Mouse (Mus musculus): ENCODE data around the gene Rnf145.
A peak's percentile ranks its signal among the peaks of the same experiment; 100 is the strongest.
"Not testable (repeated sequence)": the region's sequence is repeated elsewhere in the genome, so short reads cannot be mapped to it uniquely, and the experiment has no call there.

The Rnf145 gene

GRCm38 (mm10) chr11:44562389-44563135 lies 43.8 kb downstream of the Rnf145 start:
- DNase-seq (ENCODE audit: extremely low spot score): no peak

- no peak for DNase-seq (ENCODE audit: extremely low spot score)
These were observed 45.6 kb downstream of the Rnf145 start for GRCm38 (mm10) chr11:44564245-44564864.

DNA sequence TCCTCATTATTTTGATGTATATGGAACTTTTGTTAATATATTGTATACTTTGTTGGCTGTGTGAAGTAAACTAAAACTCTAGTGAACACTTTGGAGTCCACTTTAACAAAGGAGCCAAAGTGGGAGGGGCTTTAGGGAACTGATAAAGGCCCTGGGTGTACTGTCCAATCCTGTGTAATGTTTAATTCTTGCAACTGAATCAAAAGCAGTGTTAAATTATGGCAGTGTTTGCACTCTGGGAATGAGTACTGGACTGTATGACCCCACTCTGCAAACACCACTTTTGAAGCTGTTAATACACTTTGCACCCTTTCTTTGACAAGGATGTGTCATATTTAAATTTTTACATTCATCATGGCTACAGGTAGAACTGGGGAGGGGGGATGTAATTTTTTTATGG lies 46.2 kb downstream of the Rnf145 start:
- DNase-seq (ENCODE audit: extremely low spot score): no peak

- DNase-seq (ENCODE audit: extremely low spot score): not testable (repeated sequence)
These were observed 51.6 kb downstream of the Rnf145 start for GRCm38 (mm10) chr11:44570336-44570735.

GRCm38 (mm10) chr11:44572781-44573180 lies 54.0 kb downstream of the Rnf145 start:
- DNase-seq (ENCODE audit: extremely low spot score): no peak

DNA sequence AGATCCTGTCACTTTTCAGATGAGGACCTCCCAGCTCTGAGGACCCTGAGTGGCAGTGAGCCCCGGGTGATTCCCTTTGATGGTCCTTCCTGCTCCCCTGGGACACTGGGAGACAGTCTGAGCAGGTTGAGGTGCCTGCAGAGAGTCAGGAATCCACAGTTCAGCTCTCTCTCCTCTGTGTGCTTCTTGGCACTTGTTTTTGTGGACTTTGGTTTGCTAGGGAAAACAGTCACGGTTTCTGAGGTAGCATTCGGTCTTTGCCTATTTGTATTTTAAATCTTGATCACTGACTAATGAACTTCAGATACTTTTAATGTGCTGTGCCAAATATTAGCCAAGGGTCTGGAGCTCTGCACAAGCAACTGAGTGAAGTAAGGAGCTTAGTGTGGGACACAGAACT lies 54.6 kb downstream of the Rnf145 start:
- no peak for DNase-seq (ENCODE audit: extremely low spot score)

DNA sequence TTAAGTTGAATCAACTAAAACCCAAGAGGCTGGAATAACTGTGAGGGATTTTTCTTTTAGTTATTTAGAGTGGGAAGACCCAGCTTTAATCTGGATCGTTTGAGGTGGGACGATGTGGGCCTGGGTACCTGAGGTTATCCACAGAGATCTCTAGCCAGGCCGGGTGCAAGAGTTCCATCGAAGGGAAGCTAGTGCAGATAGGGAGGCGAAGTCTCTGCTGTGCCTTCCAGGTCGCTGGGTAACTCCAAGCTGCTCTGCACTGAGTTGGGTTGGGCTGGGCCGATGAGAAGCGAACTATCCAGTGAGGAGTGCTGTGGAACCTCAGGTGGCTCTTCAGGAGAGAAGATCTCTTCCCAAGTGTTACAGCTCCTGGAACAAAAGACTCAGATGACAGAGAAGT lies 55.6 kb downstream of the Rnf145 start:
- no peak for DNase-seq (ENCODE audit: extremely low spot score)

DNA sequence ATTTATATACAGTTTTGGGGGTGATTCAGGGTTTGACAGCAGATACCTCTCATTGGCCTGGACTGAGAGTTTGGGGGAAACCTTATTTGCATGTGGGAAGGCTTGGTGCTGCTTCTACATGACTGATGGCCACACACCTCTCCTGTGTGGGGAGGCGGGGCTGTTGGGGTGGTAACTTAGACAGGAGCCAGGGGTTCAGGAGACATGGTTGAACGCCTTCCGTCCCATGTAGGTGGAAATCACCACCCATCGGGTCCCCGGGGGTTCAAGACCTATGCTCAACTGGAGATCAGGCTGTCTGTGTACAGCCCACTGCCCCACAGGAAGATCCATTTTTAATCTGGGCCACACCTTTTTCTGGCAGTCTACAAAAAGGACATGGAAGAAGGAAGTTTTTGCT lies 56.1 kb downstream of the Rnf145 start:
- DNase-seq (ENCODE audit: extremely low spot score): no peak

GRCm38 (mm10) chr11:44577911-44578310 lies 59.1 kb downstream of the Rnf145 start:
- no peak for DNase-seq (ENCODE audit: extremely low spot score)

DNA sequence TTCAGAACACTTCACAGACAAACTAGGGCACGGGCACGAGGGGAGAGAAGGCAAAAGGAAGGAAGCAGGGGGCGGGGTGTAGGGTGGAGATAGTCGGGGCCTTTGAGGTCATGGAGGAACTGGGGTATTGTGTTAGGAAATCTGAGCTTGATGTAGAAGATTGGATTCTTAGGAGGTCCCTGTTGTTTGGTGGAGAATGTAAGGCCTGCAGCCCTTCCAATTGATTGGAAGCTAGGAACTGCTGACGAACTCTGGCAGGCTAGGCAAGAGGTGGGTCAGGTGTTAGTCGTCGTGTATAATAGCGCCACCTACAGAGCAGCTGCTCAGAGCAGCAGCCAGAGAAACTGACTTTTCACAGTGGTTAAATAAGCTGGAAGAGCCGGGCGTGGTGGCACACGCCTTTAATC lies 62.5 kb downstream of the Rnf145 start:
- peak; percentile 34 for DNase-seq (ENCODE audit: extremely low spot score)

GRCm38 (mm10) chr11:44586047-44586696 lies 67.4 kb downstream of the Rnf145 start:
- peak; percentile 78 for DNase-seq (ENCODE audit: extremely low spot score)

DNA sequence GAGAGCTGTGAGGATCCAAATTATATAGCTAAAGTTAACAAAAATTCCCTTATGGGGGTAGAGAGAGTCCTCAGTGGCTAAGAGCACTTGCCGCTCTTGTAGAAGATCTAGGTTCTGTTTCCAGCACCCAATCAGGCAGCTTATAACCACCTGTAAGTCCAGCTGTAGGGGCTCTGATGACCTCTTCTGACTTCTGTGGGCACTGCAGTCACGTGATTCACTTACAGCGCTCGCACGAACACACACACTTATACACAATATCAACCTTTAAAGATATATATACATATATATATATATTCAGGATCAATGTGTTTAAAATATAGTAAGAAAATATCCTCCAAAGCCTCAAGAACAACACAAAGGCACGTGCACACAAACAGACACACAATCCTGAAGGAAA lies 74.3 kb downstream of the Rnf145 start:
- DNase-seq (ENCODE audit: extremely low spot score): no peak

DNA sequence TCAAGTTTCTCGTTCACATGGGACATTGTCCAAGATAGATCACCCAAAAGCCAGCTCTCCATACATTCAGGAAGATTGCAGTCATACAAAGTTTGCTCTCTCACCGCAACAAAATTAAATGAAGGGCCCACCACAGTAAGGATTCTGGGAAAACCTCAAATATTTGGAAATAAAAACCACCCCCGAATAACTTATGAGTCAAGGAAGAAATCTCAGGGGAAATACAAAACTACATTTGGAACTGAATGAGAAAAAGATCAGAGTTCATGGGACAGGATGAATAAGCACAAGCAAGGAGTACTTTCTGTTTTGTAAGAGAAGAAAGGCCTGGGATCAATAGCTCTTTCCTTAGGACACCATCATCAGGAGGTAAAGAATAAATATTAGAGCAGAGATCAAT lies 76.0 kb downstream of the Rnf145 start:
- no peak for DNase-seq (ENCODE audit: extremely low spot score)

GRCm38 (mm10) chr11:44606881-44607280 lies 88.1 kb downstream of the Rnf145 start:
- DNase-seq (ENCODE audit: extremely low spot score): no peak

- DNase-seq (ENCODE audit: extremely low spot score): no peak
These were observed 89.9 kb downstream of the Rnf145 start for GRCm38 (mm10) chr11:44608646-44609045.

- DNase-seq (ENCODE audit: extremely low spot score): peak; percentile 88
These were observed 92.4 kb downstream of the Rnf145 start for GRCm38 (mm10) chr11:44610971-44611781.

- DNase-seq (ENCODE audit: extremely low spot score): peak; percentile 28
These were observed 93.4 kb downstream of the Rnf145 start for GRCm38 (mm10) chr11:44612156-44612555.

GRCm38 (mm10) chr11:44612681-44613410 lies 94.1 kb downstream of the Rnf145 start:
- peak; percentile 54 for DNase-seq (ENCODE audit: extremely low spot score)

DNA sequence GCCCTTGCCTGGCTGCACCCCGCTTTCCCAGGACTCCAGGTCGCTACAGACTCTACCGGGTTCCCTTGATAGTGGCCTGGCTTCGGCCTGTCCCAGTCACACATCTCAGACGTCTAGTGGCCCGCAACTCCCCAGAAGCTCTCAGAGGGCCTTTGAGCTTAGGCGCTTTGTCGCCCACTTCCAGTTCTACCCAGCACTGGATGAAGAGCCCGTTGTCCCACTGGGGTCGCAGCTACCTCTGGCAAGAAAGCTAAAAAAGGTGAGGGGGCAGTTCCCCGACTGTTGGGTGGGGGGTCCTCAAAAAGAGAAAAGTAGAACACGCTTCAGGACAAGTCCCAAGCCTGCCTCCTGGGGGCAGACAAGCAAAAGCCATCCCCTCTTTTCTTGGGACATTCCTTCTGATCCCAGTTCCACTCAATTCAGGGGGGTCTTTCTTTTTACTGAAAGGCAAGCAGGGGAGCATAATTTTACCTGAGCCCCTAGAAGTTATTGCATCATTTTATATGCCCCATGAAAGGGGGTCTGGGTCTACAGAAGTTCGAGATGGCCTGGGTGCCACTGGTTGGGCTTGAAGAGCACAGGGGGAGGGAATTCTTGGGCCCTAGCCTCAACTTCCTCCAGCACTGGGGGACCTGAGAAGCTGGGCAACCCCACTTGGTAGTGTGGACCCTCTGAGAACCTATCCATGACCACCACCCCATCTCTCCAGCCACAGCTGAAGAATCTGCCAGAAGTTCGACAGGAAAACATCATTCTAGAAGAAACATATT lies 94.8 kb downstream of the Rnf145 start:
- DNase-seq (ENCODE audit: extremely low spot score): peak; percentile 54

Measured in embryo, embryonic 9.5 days (tissue).